Mouse (Mus musculus): ENCODE results near the gene Acadvl. TPM values are rescaled to one million over a fixed set of nuclear protein-coding genes. Genes with fewer than 3 reads are reported as not detected.
"Not testable (repeated sequence)": the region's sequence is repeated elsewhere in the genome, so short reads cannot be mapped to it uniquely, and the experiment has no call there.

The Acadvl gene
- polyA plus RNA-seq, 1 experiment from 2014 or later = 42.2 TPM

GRCm38 (mm10) chr11:70021264-70022132 lies 6.3 kb upstream of the Acadvl start:
- peaks cover 94% of the 10 kb centered on the region for H3K4me1 ChIP-seq
- 2% methylated on average over 38 of the region's 40 CpGs for WGBS
- H3K27me3 ChIP-seq (ENCODE audit: low read depth, poor library complexity, severe bottlenecking) = no peaks in the 10 kb centered on the region

GRCm38 (mm10) chr11:70020731-70021263 lies 5.6 kb upstream of the Acadvl start:
- H3K9me3 ChIP-seq (replicated peaks) = no peaks in the 10 kb centered on the region
- WGBS = under 1% methylated on average over 8 of the region's 8 CpGs
- peaks cover 92% of the 10 kb centered on the region for H3K4me1 ChIP-seq
- no peaks in the 10 kb centered on the region for H3K36me3 ChIP-seq
- H3K4me3 ChIP-seq = peak overlapping the region; percentile 77
- peak overlapping the region; percentile 96 for H3K27ac ChIP-seq (replicated peaks)
- DNase-seq (ENCODE audit: low spot score) = peak; percentile 83
- no peaks in the 10 kb centered on the region for H3K27me3 ChIP-seq (ENCODE audit: low read depth, poor library complexity, severe bottlenecking)

More at GRCm38 (mm10) chr11:70021264-70022132, 6.3 kb upstream of the Acadvl start:
- H3K36me3 ChIP-seq = no peaks in the 10 kb centered on the region
- peak overlapping the region; percentile 77 for H3K4me3 ChIP-seq
- DNase-seq (ENCODE audit: low spot score) = peak; percentile 100
- peak overlapping the region; percentile 96 for H3K27ac ChIP-seq (replicated peaks)
- no peaks in the 10 kb centered on the region for H3K9me3 ChIP-seq (replicated peaks)

- no peak for DNase-seq (ENCODE audit: low spot score)
- WGBS = 15% methylated on average over 8 of the region's 8 CpGs
- H3K27me3 ChIP-seq (ENCODE audit: low read depth, poor library complexity, severe bottlenecking) = no peaks in the 10 kb centered on the region
- no peaks in the 10 kb centered on the region for H3K36me3 ChIP-seq
- H3K4me1 ChIP-seq = peaks cover 92% of the 10 kb centered on the region
- H3K27ac ChIP-seq (replicated peaks) = peak overlapping the region; percentile 96
- peak overlapping the region; percentile 77 for H3K4me3 ChIP-seq
- no peaks in the 10 kb centered on the region for H3K9me3 ChIP-seq (replicated peaks)
Measured at GRCm38 (mm10) chr11:70020022-70020631, 4.9 kb upstream of the Acadvl start.

GRCm38 (mm10) chr11:70019495-70020021 lies 4.3 kb upstream of the Acadvl start:
- Histone ChIP-seq H3K27ac (replicated peaks) (peak overlapping the region; percentile 96), H3K27me3 (ENCODE audit: low read depth, poor library complexity, severe bottlenecking) (no peaks in the 10 kb centered on the region), H3K4me1 (peaks cover 92% of the 10 kb centered on the region), H3K9me3 (replicated peaks) (no peaks in the 10 kb centered on the region), H3K4me3 (peak overlapping the region; percentile 77), H3K36me3 (no peaks in the 10 kb centered on the region)
- DNase-seq (ENCODE audit: low spot score) = no peak
- 6% methylated on average over 2 of the region's 2 CpGs for WGBS

GRCm38 (mm10) chr11:70018131-70018990 lies 3.1 kb upstream of the Acadvl start:
- Histone ChIP-seq H3K4me3 (peak overlapping the region; percentile 77), H3K27me3 (ENCODE audit: low read depth, poor library complexity, severe bottlenecking) (no peaks in the 10 kb centered on the region), H3K27ac (replicated peaks) (peak overlapping the region; percentile 96), H3K4me1 (peaks cover 92% of the 10 kb centered on the region), H3K36me3 (peaks cover 9% of the 10 kb centered on the region), H3K9me3 (replicated peaks) (no peaks in the 10 kb centered on the region)
- under 1% methylated on average over 25 of the region's 25 CpGs for WGBS
- peak; percentile 83 for DNase-seq (ENCODE audit: low spot score)

GRCm38 (mm10) chr11:70017199-70017767 lies 2.1 kb upstream of the Acadvl start:
- peak overlapping the region; percentile 77 for H3K4me3 ChIP-seq
- H3K36me3 ChIP-seq = peaks cover 20% of the 10 kb centered on the region
- H3K9me3 ChIP-seq (replicated peaks) = no peaks in the 10 kb centered on the region
- 34% methylated on average over 7 of the region's 7 CpGs for WGBS
- no peaks in the 10 kb centered on the region for H3K27me3 ChIP-seq (ENCODE audit: low read depth, poor library complexity, severe bottlenecking)
- DNase-seq (ENCODE audit: low spot score) = no peak
- H3K4me1 ChIP-seq = peaks cover 82% of the 10 kb centered on the region
- H3K27ac ChIP-seq (replicated peaks) = peak overlapping the region; percentile 96

GRCm38 (mm10) chr11:70016669-70017068 lies 1.5 kb upstream of the Acadvl start, which contains the start of gene Dlg4:
Gene Dlg4 (plus strand): TSS chr11:70016942.
- no peak for DNase-seq (ENCODE audit: low spot score)
- peaks cover 77% of the 10 kb centered on the region for H3K4me1 ChIP-seq
- no peaks in the 10 kb centered on the region for H3K27me3 ChIP-seq (ENCODE audit: low read depth, poor library complexity, severe bottlenecking)
- peak within 1 kb of the TSS; percentile 96 for H3K27ac ChIP-seq (replicated peaks)
- peak within 1 kb of the TSS; percentile 77 for H3K4me3 ChIP-seq
- 65% methylated on average over 3 of the region's 3 CpGs for WGBS
- H3K9me3 ChIP-seq (replicated peaks) = no peaks in the 10 kb centered on the region
- peaks cover 26% of the 10 kb centered on the region for H3K36me3 ChIP-seq

GRCm38 (mm10) chr11:70016177-70016576 lies 966 bp upstream of the Acadvl start:
- Histone ChIP-seq H3K36me3 (peaks cover 31% of the 10 kb centered on the region), H3K4me1 (peaks cover 75% of the 10 kb centered on the region)
- not testable (repeated sequence) for H3K27me3 ChIP-seq (ENCODE audit: low read depth, poor library complexity, severe bottlenecking); H3K4me3 ChIP-seq; DNase-seq (ENCODE audit: low spot score); H3K9me3 ChIP-seq (replicated peaks); H3K27ac ChIP-seq (replicated peaks)
- WGBS = 82% methylated on average over 2 of the region's 2 CpGs

- Histone ChIP-seq H3K36me3 (peaks cover 36% of the 10 kb centered on the region), H3K4me1 (peaks cover 72% of the 10 kb centered on the region), H3K4me3 (peak overlapping the region; percentile 60), H3K9me3 (replicated peaks) (no peaks in the 10 kb centered on the region), H3K27ac (replicated peaks) (peak overlapping the region; percentile 83; the same call in 1 of the 2 replicates), H3K27me3 (ENCODE audit: low read depth, poor library complexity, severe bottlenecking) (no peaks in the 10 kb centered on the region)
- 64% methylated on average over 6 of the region's 6 CpGs for WGBS
- DNase-seq (ENCODE audit: low spot score) = no peak
Measured at GRCm38 (mm10) chr11:70015677-70016076, 466 bp upstream of the Acadvl start.

GRCm38 (mm10) chr11:70014051-70014450 lies 1.2 kb downstream of the Acadvl start:
- no peak for DNase-seq (ENCODE audit: low spot score)
- WGBS = 65% methylated on average over 5 of the region's 5 CpGs
- Histone ChIP-seq H3K27me3 (ENCODE audit: low read depth, poor library complexity, severe bottlenecking) (no peaks in the 10 kb centered on the region), H3K4me1 (peaks cover 56% of the 10 kb centered on the region), H3K27ac (replicated peaks) (no peak overlapping the region), H3K36me3 (peaks cover 52% of the 10 kb centered on the region), H3K4me3 (peak overlapping the region; percentile 60), H3K9me3 (replicated peaks) (no peaks in the 10 kb centered on the region)

GRCm38 (mm10) chr11:70013408-70013807 lies 1.8 kb downstream of the Acadvl start:
- no peaks in the 10 kb centered on the region for H3K9me3 ChIP-seq (replicated peaks)
- peak overlapping the region; percentile 60; the same call in 1 of the 2 replicates for H3K4me3 ChIP-seq
- no peak overlapping the region for H3K27ac ChIP-seq (replicated peaks)
- no peak for DNase-seq (ENCODE audit: low spot score)
- H3K27me3 ChIP-seq (ENCODE audit: low read depth, poor library complexity, severe bottlenecking) = no peaks in the 10 kb centered on the region
- peaks cover 49% of the 10 kb centered on the region for H3K4me1 ChIP-seq
- peaks cover 58% of the 10 kb centered on the region for H3K36me3 ChIP-seq
- WGBS = 87% methylated on average over 3 of the region's 3 CpGs
